Mouse (Mus musculus) erythroblast, embryonic 14.5 days (primary cell): ENCODE data around the gene Nceh1.

ENCODE experiments used
- GATA1 ChIP-seq: IDR thresholded peaks from 2 replicates; pipeline ENCODE4 v1.6.1; 2012; ENCODE audit warnings: low read length, inconsistent platforms, mixed read lengths
- TAL1 ChIP-seq: IDR thresholded peaks from 3 replicates; pipeline ENCODE4 v1.6.1; 2012; ENCODE audit warnings: low read length, inconsistent platforms, mixed read lengths

GRCm38 (mm10) chr3:27222052-27222451 lies 39.3 kb downstream of the Nceh1 start:
- TF ChIP-seq GATA1 (no peak), TAL1 (no peak)
